Comparison of ENCODE assay signal across 25 mouse cellular contexts in the genomic region with DNA sequence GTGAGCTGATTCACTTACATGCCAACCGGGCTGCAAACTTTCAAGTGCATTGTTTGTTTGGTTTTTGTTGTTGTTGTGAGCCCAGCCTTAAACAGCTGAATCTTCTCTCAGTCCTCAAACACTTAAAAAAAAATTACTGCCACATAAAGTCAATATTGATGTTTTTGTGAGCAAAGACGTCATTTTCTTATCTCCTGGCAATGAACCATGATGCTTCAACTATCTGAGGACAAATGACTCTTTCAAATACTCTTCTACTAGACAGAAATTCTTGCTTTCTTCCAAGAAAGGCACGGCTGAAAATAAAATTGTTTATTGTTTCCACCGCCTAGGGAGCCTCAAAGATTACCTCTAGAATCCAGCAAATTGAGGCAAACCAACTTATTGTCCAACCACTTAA. TPM values are rescaled to one million over a fixed set of nuclear protein-coding genes. Genes with fewer than 3 reads are reported as not detected.
DNase-seq lines count a peak whose midpoint lies in the region; ATAC-seq and TF ChIP-seq lines count a peak whose summit lies in the region.
"Had no signal": no experiment of that assay in that cellular context is flagged by ENCODE, and none has a peak within 500 bp of the region (broad histone marks: within the 10 kb centered on the region; RNA-seq: fewer than 3 reads in every experiment).

No protein-coding gene starts in this region.

- WGBS in kidney, adult 2 months: 66% methylated on average over 4 of the region's 4 CpGs
- WGBS in kidney, postnatal 0 days: 65% methylated on average over 4 of the region's 4 CpGs
- 46% methylated on average over 4 of the region's 4 CpGs for WGBS in liver, adult 2 months
- 27% methylated on average over 4 of the region's 4 CpGs for WGBS in lung, postnatal 0 days

- H3K9ac ChIP-seq in kidney, postnatal 0 days (ENCODE audit: low read depth, low read length): no peak overlapping the region
- no peak overlapping the region for H3K9ac ChIP-seq in liver, adult 2 months (ENCODE audit: low read depth, low read length)
- no peak overlapping the region for H3K9ac ChIP-seq in lung, postnatal 0 days (replicated peaks; ENCODE audit: low read depth)
- H3K9ac ChIP-seq: embryonic facial prominence, embryonic 12.5 days; forebrain, embryonic 13.5 days had no signal

- peak; percentile 1 for DNase-seq in kidney, adult 2 months
- DNase-seq in kidney, postnatal 25 days: no peak
- peak; percentile 29 for DNase-seq in kidney, postnatal 0 days (ENCODE audit: low spot score)
- DNase-seq in kidney, adult 11 months: no peak
- DNase-seq in liver, adult 2 months (ENCODE audit: extremely low read depth, low read depth, low spot score): peak; percentile 24
- no peak for DNase-seq in liver
- DNase-seq in lung, postnatal 0 days (ENCODE audit: low spot score): peak; percentile 30
- no peak for DNase-seq in lung, postnatal 25 days (ENCODE audit: low spot score)
- DNase-seq: adrenal gland, adult 8-10 months; adrenal gland, postnatal 14 days; adrenal gland, postnatal 36 days; B cell, adult 2 months; cerebellum, adult 11-12 months; cerebellum, adult 2 months; cerebellum, adult 9-10 months; cerebellum, postnatal 10 days; cerebellum, postnatal 25 days had no signal

- no peaks in the 10 kb centered on the region for H3K79me2 ChIP-seq in liver, adult 2 months (ENCODE audit: control insufficient read depth, insufficient read depth, low read length)

- H3K4me3 ChIP-seq in kidney, adult 2 months (ENCODE audit: insufficient read depth, low read depth, low read length): no peak overlapping the region
- no peak overlapping the region for H3K4me3 ChIP-seq in kidney, postnatal 0 days (replicated peaks; ENCODE audit: low read depth, low read length)
- H3K4me3 ChIP-seq in liver, adult 2 months (ENCODE audit: insufficient read depth, low read depth, low read length): no peak overlapping the region
- no peak overlapping the region for H3K4me3 ChIP-seq in lung, postnatal 0 days (ENCODE audit: low read depth, low read length)
- H3K4me3 ChIP-seq: embryonic facial prominence, embryonic 10.5 days; embryonic facial prominence, embryonic 12.5 days; forebrain, embryonic 13.5 days had no signal

- H3K36me3 ChIP-seq in kidney, adult 2 months (ENCODE audit: control insufficient read depth, insufficient read depth, low read length): no peaks in the 10 kb centered on the region
- no peaks in the 10 kb centered on the region for H3K36me3 ChIP-seq in kidney, postnatal 0 days (ENCODE audit: insufficient read depth, low read length)
- no peaks in the 10 kb centered on the region for H3K36me3 ChIP-seq in liver, adult 2 months (ENCODE audit: control insufficient read depth, insufficient read depth, low read length)
- no peaks in the 10 kb centered on the region for H3K36me3 ChIP-seq in lung, postnatal 0 days (ENCODE audit: insufficient read depth, low read length)
- H3K36me3 ChIP-seq: embryonic facial prominence, embryonic 10.5 days; embryonic facial prominence, embryonic 12.5 days; G1E had no signal

- TF ChIP-seq EP300 in lung, postnatal 0 days (IDR thresholded peaks at IDR 0.05): peak; percentile 90

- no peak for TF ChIP-seq POLR2A in kidney, adult 2 months (IDR thresholded peaks at IDR 0.05; ENCODE audit: low read depth, low read length)
- no peak for TF ChIP-seq POLR2A in liver, adult 2 months (IDR thresholded peaks at IDR 0.05; ENCODE audit: extremely low read depth, insufficient read depth, low read length)

- H3K27me3 ChIP-seq in kidney, adult 2 months (replicated peaks; ENCODE audit: control insufficient read depth, insufficient read depth, low read length): no peaks in the 10 kb centered on the region
- H3K27me3 ChIP-seq in kidney, postnatal 0 days (ENCODE audit: insufficient read depth, low read length): no peaks in the 10 kb centered on the region
- H3K27me3 ChIP-seq in liver, adult 2 months (ENCODE audit: control insufficient read depth, insufficient read depth, low read length): no peaks in the 10 kb centered on the region
- H3K27me3 ChIP-seq in lung, postnatal 0 days (replicated peaks; ENCODE audit: insufficient read depth, low read length): no peaks in the 10 kb centered on the region
- H3K27me3 ChIP-seq: CH12.LX; embryonic facial prominence, embryonic 12.5 days; forebrain, embryonic 13.5 days; Patski had no signal

- no peak for TF ChIP-seq CTCF in kidney, adult 2 months (conservative IDR thresholded peaks at IDR 0.05; ENCODE audit: insufficient read depth, insufficient read length, low read depth, low read length)
- TF ChIP-seq CTCF in kidney, postnatal 0 days (IDR thresholded peaks at IDR 0.05; ENCODE audit: low read depth): no peak
- no peak for TF ChIP-seq CTCF in liver, adult 2 months (IDR thresholded peaks at IDR 0.05; ENCODE audit: low read depth, low read length)
- no peak for TF ChIP-seq CTCF in lung, postnatal 0 days (IDR thresholded peaks at IDR 0.05)

- H3K4me2 ChIP-seq in kidney, postnatal 0 days (ENCODE audit: low read length): no peak overlapping the region
- H3K4me2 ChIP-seq in lung, postnatal 0 days (replicated peaks; ENCODE audit: low read depth, low read length): no peak overlapping the region
- H3K4me2 ChIP-seq: embryonic facial prominence, embryonic 12.5 days; forebrain, embryonic 13.5 days had no signal

- no peaks in the 10 kb centered on the region for H3K4me1 ChIP-seq in kidney, adult 2 months (ENCODE audit: control insufficient read depth, insufficient read depth, low read length)
- no peaks in the 10 kb centered on the region for H3K4me1 ChIP-seq in kidney, postnatal 0 days (replicated peaks; ENCODE audit: insufficient read depth, low read length)
- H3K4me1 ChIP-seq in liver, adult 2 months (ENCODE audit: control insufficient read depth, insufficient read depth, low read length): no peaks in the 10 kb centered on the region
- no peaks in the 10 kb centered on the region for H3K4me1 ChIP-seq in lung, postnatal 0 days (ENCODE audit: insufficient read depth, low read depth, low read length)
- H3K4me1 ChIP-seq: embryonic facial prominence, embryonic 10.5 days; embryonic facial prominence, embryonic 12.5 days; forebrain, embryonic 13.5 days had no signal

- ATAC-seq in kidney, postnatal 0 days (replicated peaks; ENCODE audit: low FRiP score, low read depth): no peak
- ATAC-seq in lung, postnatal 0 days: 0 out of 2 replicates have a peak, but pooled peaks have one; percentile 8
- ATAC-seq: activated CD4-positive, CD25-positive, alpha-beta regulatory T cell, adult 4 months; CD4-positive, CD25-positive, alpha-beta regulatory T cell, adult 4 months; forebrain, embryonic 13.5 days; Patski had no signal

- no peaks in the 10 kb centered on the region for H3K9me3 ChIP-seq in kidney, postnatal 0 days (replicated peaks; ENCODE audit: low read length)
- H3K9me3 ChIP-seq in lung, postnatal 0 days (ENCODE audit: low read length): no peaks in the 10 kb centered on the region
- H3K9me3 ChIP-seq: embryonic facial prominence, embryonic 10.5 days; embryonic facial prominence, embryonic 12.5 days; forebrain, embryonic 13.5 days had no signal

- no peak overlapping the region for H3K27ac ChIP-seq in kidney, adult 2 months (ENCODE audit: insufficient read depth, low read depth, low read length)
- H3K27ac ChIP-seq in kidney, postnatal 0 days: no peak overlapping the region
- H3K27ac ChIP-seq in liver, adult 2 months (replicated peaks; ENCODE audit: insufficient read depth, low read depth, low read length): no peak overlapping the region
- peak overlapping the region; percentile 74 for H3K27ac ChIP-seq in lung, postnatal 0 days (ENCODE audit: low read length)
- H3K27ac ChIP-seq: embryonic facial prominence, embryonic 10.5 days; embryonic facial prominence, embryonic 12.5 days; forebrain, embryonic 13.5 days had no signal

RNA-seq across cellular contexts. Expression of a gene that starts 24.5 kb away (rescaled TPM):
- 0.14 and 0.19 TPM in 2 replicates for polyA plus RNA-seq in kidney, adult 2 months (2012; rRNA removed)
- polyA plus RNA-seq in kidney, postnatal 0 days (2015; fragmentation: Nextera tagmentation; extraction: Ambion mirVana): 0.63 and 0.66 TPM in 2 replicates
- total RNA-seq in liver, adult 2 months (2014; rRNA removed): 0.13 TPM in 1 of 2 replicates, not detected in the other
- not detected in 2 replicates for polyA plus RNA-seq in liver, adult 2 months (2012; rRNA removed)
- polyA plus RNA-seq in lung, postnatal 0 days (2015; fragmentation: Nextera tagmentation; extraction: Ambion mirVana): 2.5 and 2.6 TPM in 2 replicates
- polyA plus RNA-seq: G1E had no signal

RNA-seq across cellular contexts. Expression of a gene that starts 42.4 kb away (rescaled TPM):
- 0.05 TPM in 1 of 2 replicates, not detected in the other for polyA plus RNA-seq in kidney, adult 2 months (2012; rRNA removed)
- polyA plus RNA-seq in kidney, postnatal 0 days (2015; fragmentation: Nextera tagmentation; extraction: Ambion mirVana): 4.4 and 5.2 TPM in 2 replicates
- 0.07 and 0.09 TPM in 2 replicates for total RNA-seq in liver, adult 2 months (2014; rRNA removed)
- polyA plus RNA-seq in liver, adult 2 months (2012; rRNA removed): not detected in 2 replicates
- polyA plus RNA-seq in lung, postnatal 0 days (2015; fragmentation: Nextera tagmentation; extraction: Ambion mirVana): 171 and 207 TPM in 2 replicates
- polyA plus RNA-seq: G1E had no signal

Comparison
In these comparisons a context has a peak if more than half of its experiments do, and no peak if none do; other contexts are left out.
1. DNase-seq: peak in kidney, adult 2 months (single experiment), kidney, postnatal 0 days (single experiment), liver, adult 2 months (single experiment) and lung, postnatal 0 days (single experiment); none in kidney, postnatal 25 days (0 of 2), kidney, adult 11 months (single experiment), liver (single experiment) and lung, postnatal 25 days (single experiment).
2. RNA of a gene that starts 42.4 kb away (polyA plus RNA-seq): 171 to 207 TPM in lung, postnatal 0 days; 4.4 to 5.2 TPM in kidney, postnatal 0 days, 0.05 TPM in kidney, adult 2 months and not detected in liver, adult 2 months; every median in the first group is over 10 times any median in the second.